Mouse (Mus musculus) limb, embryonic 10.5 days (tissue): ENCODE results near the gene Dynll2. TPM values are rescaled to one million over a fixed set of nuclear protein-coding genes. Genes with fewer than 3 reads are reported as not detected.

Source experiments
- DNase-seq: peaks from one replicate; pipeline ENCODE4 v3.0.0-alpha.2; 2017; ENCODE audit warnings: low spot score
- H3K27ac ChIP-seq: fragments of 300-500 bp; sonication (generic); 2 replicates; pipeline ENCODE4 v1.5.1; 2016; ENCODE audit warnings: mild to moderate bottlenecking
- H3K27me3 ChIP-seq: fragments of 300-500 bp; sonication (generic); 2 replicates; pipeline ENCODE4 v1.6.1; 2016; ENCODE audit warnings: low read depth, mild to moderate bottlenecking; ENCODE audit not compliant: poor library complexity, severe bottlenecking
- H3K36me3 ChIP-seq: fragments of 300-500 bp; sonication (generic); 2 replicates; pipeline ENCODE4 v1.6.1; 2016; ENCODE audit warnings: mild to moderate bottlenecking, moderate library complexity
- H3K4me1 ChIP-seq: fragments of 300-500 bp; sonication (generic); 2 replicates; pipeline ENCODE4 v1.6.1; 2016
- H3K4me3 ChIP-seq: fragments of 300-500 bp; sonication (generic); 2 replicates; pipeline ENCODE4 v1.5.1; 2016; ENCODE audit warnings: mild to moderate bottlenecking, moderate library complexity
- H3K9me3 ChIP-seq: fragments of 300-500 bp; sonication (generic); replicated peaks from 2 replicates; pipeline ENCODE4 v1.6.1; 2016; ENCODE audit warnings: mild to moderate bottlenecking
- WGBS: fragments of 180-500 bp; shearing (Covaris S2); methylation state at CpG from one replicate; pipeline ENCODE4 v1.1.7; 2016; 5-methylcytosine and 5-hydroxymethylcytosine counted together
- polyA plus RNA-seq: library from polyadenylated mRNA; unstranded; fragments of >200 nt; fragmentation: Nextera tagmentation; extraction: Ambion mirVana; gene quantifications from 2 replicates; pipeline ENCODE4 v1.2.1, GENCODE M21; 2016

Dynll2 gene
- polyA plus RNA-seq, 1 experiment from 2014 or later = 22.9 TPM

DNA sequence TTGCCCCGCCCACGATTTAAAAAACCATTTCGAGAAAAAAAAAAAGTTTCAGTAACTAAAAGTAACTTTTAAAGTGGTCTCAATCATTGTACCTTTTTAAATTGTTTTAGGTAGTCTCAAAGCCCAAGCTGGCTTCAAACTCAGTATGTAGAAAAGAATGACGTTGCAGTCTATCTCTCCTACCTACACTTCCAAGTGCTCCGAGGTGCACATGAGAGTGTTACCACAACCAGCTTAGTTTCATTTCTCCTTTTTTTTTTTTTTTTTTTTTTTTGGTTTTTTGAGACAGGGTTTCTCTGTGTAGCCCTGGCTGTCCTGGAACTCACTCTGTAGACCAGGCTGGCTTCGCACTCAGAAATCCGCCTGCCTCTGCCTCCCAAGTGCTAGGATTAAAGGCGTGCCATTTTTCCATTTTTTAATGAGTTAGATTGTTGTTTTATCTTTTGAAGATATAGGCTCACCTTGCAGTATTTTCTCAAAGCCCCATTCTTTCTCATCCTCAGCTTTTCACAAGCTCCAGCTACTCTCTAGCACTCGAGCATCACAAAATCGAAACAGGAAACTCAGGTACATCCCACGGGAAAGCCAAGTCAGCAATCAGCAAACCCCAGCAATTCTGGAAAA lies 25.4 kb upstream of the Dynll2 start:
- Histone ChIP-seq H3K4me3 (no peak overlapping the region), H3K36me3 (no peaks in the 10 kb centered on the region), H3K27ac (no peak overlapping the region), H3K4me1 (peaks cover 10% of the 10 kb centered on the region), H3K9me3 (no peaks in the 10 kb centered on the region), H3K27me3 (peaks cover 27% of the 10 kb centered on the region)
- no peak for DNase-seq
- 92% methylated on average over 11 of the region's 11 CpGs for WGBS

DNA sequence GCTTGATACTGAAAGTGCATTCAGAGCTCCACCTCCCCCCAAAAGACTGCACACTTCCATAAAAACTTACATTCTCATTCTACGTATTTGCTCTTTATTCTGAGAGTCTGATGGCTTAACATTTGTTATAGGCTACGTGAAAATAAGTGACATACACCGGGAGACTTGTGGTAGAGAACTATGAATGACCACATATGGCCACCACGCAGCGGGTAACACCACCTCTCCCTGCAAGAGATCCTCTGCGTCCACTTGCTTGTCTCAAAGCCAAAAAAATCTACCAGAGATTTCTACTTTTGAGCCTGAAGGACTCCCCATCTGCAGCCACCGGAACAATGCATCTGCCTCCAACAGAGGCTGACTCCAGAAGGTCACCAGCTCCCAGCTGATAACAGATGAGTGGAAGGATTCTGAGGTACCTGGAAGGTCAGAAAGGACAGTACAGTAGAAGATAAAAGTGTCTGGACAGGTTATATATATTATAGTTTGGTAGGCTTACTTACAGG lies 24.6 kb upstream of the Dynll2 start:
- H3K4me1 ChIP-seq = peaks cover 10% of the 10 kb centered on the region
- WGBS = 92% methylated on average over 7 of the region's 7 CpGs
- no peak overlapping the region for H3K4me3 ChIP-seq
- H3K36me3 ChIP-seq = no peaks in the 10 kb centered on the region
- H3K9me3 ChIP-seq = no peaks in the 10 kb centered on the region
- no peak overlapping the region for H3K27ac ChIP-seq
- H3K27me3 ChIP-seq = peaks cover 27% of the 10 kb centered on the region
- no peak for DNase-seq

GRCm38 (mm10) chr11:88011208-88011913 lies 24.0 kb upstream of the Dynll2 start:
- H3K4me1 ChIP-seq = peaks cover 10% of the 10 kb centered on the region
- WGBS = 79% methylated on average over 11 of the region's 11 CpGs
- peaks cover 27% of the 10 kb centered on the region for H3K27me3 ChIP-seq
- no peaks in the 10 kb centered on the region for H3K9me3 ChIP-seq
- no peak overlapping the region for H3K27ac ChIP-seq
- H3K36me3 ChIP-seq = no peaks in the 10 kb centered on the region
- no peak for DNase-seq
- H3K4me3 ChIP-seq = no peak overlapping the region

- H3K36me3 ChIP-seq = no peaks in the 10 kb centered on the region
- DNase-seq = no peak
- H3K9me3 ChIP-seq = no peaks in the 10 kb centered on the region
- 0 out of 2 replicates have a peak overlapping the region, but pooled peaks have one; percentile 18 for H3K4me3 ChIP-seq
- 16% methylated on average over 16 of the region's 16 CpGs for WGBS
- peaks cover 27% of the 10 kb centered on the region for H3K27me3 ChIP-seq
- H3K27ac ChIP-seq = no peak overlapping the region
- peaks cover 10% of the 10 kb centered on the region for H3K4me1 ChIP-seq
Measured at GRCm38 (mm10) chr11:88009542-88010190, 22.3 kb upstream of the Dynll2 start.

GRCm38 (mm10) chr11:88008641-88009040 lies 21.3 kb upstream of the Dynll2 start:
- Histone ChIP-seq H3K36me3 (no peaks in the 10 kb centered on the region), H3K4me1 (peaks cover 10% of the 10 kb centered on the region), H3K4me3 (no peak overlapping the region), H3K27ac (no peak overlapping the region), H3K9me3 (no peaks in the 10 kb centered on the region), H3K27me3 (peaks cover 27% of the 10 kb centered on the region)
- 44% methylated on average over 1 of the region's 1 CpGs for WGBS
- no peak for DNase-seq

DNA sequence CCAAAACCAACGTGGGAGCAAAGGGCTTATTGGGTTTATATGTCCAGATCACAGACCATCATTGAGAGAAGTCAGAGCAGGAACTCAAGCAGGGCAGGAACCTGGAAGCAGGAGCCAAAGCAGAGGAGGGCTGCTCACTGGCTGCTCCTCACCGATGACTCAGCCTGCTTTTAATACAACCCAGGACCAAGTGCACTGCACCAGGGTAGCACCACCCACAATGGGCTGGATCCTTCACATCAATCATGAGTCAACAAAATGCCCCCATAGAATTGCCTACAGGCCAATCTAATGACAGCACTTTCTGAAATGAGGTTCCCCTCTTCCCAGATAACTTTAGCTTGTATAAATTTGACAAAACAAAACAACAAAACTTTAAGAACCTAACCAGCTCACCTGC lies 16.8 kb upstream of the Dynll2 start:
- Histone ChIP-seq H3K27me3 (peaks cover 7% of the 10 kb centered on the region), H3K36me3 (no peaks in the 10 kb centered on the region), H3K27ac (no peak overlapping the region), H3K9me3 (no peaks in the 10 kb centered on the region), H3K4me3 (no peak overlapping the region), H3K4me1 (no peaks in the 10 kb centered on the region)
- 54% methylated on average over 2 of the region's 2 CpGs for WGBS
- DNase-seq = no peak

- Histone ChIP-seq H3K27ac (no peak overlapping the region), H3K4me3 (no peak overlapping the region), H3K4me1 (no peaks in the 10 kb centered on the region), H3K9me3 (no peaks in the 10 kb centered on the region), H3K36me3 (no peaks in the 10 kb centered on the region), H3K27me3 (no peaks in the 10 kb centered on the region)
- no peak for DNase-seq
- WGBS = 45% methylated on average over 4 of the region's 4 CpGs
Measured at GRCm38 (mm10) chr11:88002738-88003137, 15.4 kb upstream of the Dynll2 start.

GRCm38 (mm10) chr11:87999751-88000150 lies 12.4 kb upstream of the Dynll2 start:
- no peak for DNase-seq
- H3K4me3 ChIP-seq = no peak overlapping the region
- no peaks in the 10 kb centered on the region for H3K4me1 ChIP-seq
- no peaks in the 10 kb centered on the region for H3K36me3 ChIP-seq
- H3K27me3 ChIP-seq = no peaks in the 10 kb centered on the region
- no peaks in the 10 kb centered on the region for H3K9me3 ChIP-seq
- 91% methylated on average over 5 of the region's 5 CpGs for WGBS
- no peak overlapping the region for H3K27ac ChIP-seq

DNA sequence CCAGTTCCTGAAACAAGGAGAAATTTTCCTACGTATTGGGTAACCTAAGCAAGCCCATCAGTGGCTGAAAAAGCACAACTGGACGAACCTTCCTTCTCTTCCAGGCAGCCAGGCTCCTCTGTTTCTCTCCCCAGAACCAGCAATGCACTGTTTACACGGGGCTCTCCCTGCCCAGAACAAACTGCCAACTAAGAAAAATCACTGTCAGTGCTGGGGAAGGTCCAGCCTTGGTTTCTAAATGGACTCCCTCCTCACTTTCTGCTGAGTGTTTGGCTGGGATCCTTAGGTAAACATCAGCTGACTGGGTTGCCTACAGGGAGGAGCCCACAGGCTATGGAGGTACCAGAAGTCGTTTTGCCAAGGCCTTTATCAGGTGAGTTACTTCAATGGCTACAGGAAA lies 4.5 kb upstream of the Dynll2 start:
- Histone ChIP-seq H3K27ac (no peak overlapping the region), H3K36me3 (peaks cover 4% of the 10 kb centered on the region; the same call in 1 of the 2 replicates), H3K27me3 (no peaks in the 10 kb centered on the region), H3K4me1 (peaks cover 8% of the 10 kb centered on the region), H3K9me3 (no peaks in the 10 kb centered on the region), H3K4me3 (no peak overlapping the region)
- 52% methylated on average over 4 of the region's 4 CpGs for WGBS
- no peak for DNase-seq

DNA sequence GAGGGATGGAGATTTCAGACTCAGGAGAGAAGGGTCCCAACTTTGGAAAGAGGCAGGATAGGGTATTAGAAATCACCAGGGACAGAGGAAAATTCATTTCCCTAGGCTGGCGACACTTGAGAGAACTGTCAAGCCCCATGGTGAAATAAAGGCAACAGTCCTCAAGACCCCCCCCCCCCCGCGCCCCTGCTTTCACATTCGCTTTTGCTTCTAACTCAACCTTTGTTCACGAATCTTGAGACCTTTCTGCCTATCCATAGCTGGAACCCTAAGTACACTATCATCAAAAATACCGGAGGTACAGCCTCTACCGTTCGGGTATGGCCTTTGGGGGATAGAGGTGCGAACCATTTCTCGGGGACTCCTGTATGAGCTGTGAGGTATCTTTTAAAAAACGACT lies 528 bp upstream of the Dynll2 start:
- Histone ChIP-seq H3K9me3 (no peaks in the 10 kb centered on the region), H3K4me3 (peak overlapping the region; percentile 91), H3K36me3 (peaks cover 18% of the 10 kb centered on the region), H3K4me1 (peaks cover 28% of the 10 kb centered on the region), H3K27me3 (no peaks in the 10 kb centered on the region), H3K27ac (peak overlapping the region; percentile 95)
- WGBS = 71% methylated on average over 11 of the region's 11 CpGs
- DNase-seq = no peak

DNA sequence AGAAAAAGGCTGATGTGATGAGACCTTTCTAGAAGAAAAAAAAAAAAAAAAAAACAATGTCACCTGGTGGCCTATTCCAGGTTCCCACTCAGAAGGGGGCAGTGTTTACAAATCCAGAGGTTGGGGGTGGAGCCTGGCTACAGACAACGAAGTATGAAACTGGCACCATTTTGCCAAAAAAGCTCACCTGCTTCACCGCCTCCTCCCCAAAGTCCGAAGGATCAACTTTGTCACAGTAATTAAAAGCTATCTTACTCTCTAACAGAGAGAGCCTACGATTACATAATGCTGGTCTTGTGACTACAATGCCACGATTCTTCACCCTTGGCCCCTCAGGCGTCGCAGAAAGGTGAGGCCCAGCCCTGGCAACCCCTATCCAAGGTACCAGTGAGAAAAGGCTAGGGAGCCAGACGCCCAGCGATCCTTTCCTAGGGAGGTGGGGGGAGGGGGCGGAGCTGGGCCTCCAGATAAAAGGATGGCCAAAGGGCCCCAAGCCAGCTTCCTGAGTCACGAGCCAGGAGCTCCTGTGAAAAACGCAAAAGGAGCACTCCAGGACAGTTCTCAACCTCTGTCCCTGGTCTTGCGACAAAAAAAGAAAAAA lies 1.1 kb downstream of the Dynll2 start:
- Histone ChIP-seq H3K4me3 (peak overlapping the region; percentile 91), H3K27me3 (no peaks in the 10 kb centered on the region), H3K4me1 (peaks cover 28% of the 10 kb centered on the region), H3K27ac (peak overlapping the region; percentile 95), H3K36me3 (peaks cover 34% of the 10 kb centered on the region), H3K9me3 (no peaks in the 10 kb centered on the region)
- WGBS = 5% methylated on average over 13 of the region's 13 CpGs
- peak; percentile 71 for DNase-seq

GRCm38 (mm10) chr11:87985643-87986042 lies 1.7 kb downstream of the Dynll2 start:
- H3K4me3 ChIP-seq = peak overlapping the region; percentile 91
- no peaks in the 10 kb centered on the region for H3K27me3 ChIP-seq
- H3K27ac ChIP-seq = no peak overlapping the region
- 68% methylated on average over 9 of the region's 9 CpGs for WGBS
- peaks cover 28% of the 10 kb centered on the region for H3K4me1 ChIP-seq
- DNase-seq = no peak
- H3K9me3 ChIP-seq = no peaks in the 10 kb centered on the region
- peaks cover 40% of the 10 kb centered on the region for H3K36me3 ChIP-seq

DNA sequence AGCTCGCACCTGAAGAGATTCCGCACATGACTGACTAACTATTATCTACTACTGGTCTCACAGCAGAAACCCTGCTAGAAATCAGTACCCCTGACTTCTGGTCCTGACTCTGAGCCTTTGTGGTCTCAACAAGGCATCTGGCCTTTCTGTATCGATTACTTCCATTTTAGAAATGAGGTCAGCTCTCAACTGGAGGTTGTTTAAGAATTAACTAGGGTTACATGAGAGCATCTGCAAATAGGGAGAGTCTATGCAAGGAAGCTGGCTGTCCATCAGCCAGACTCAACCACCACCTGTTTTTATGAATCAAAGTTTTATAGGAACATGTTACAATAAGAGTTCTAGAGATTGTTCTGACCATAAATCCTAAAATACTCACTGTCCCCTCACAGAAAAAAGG lies 2.8 kb downstream of the Dynll2 start:
- peaks cover 28% of the 10 kb centered on the region for H3K4me1 ChIP-seq
- H3K36me3 ChIP-seq = peaks cover 51% of the 10 kb centered on the region
- no peak overlapping the region for H3K27ac ChIP-seq
- WGBS = 92% methylated on average over 3 of the region's 3 CpGs
- no peaks in the 10 kb centered on the region for H3K27me3 ChIP-seq
- no peak for DNase-seq
- no peak overlapping the region for H3K4me3 ChIP-seq
- no peaks in the 10 kb centered on the region for H3K9me3 ChIP-seq
